Mouse (Mus musculus) limb, embryonic 12.5 days (tissue): ENCODE measurements around the gene Washc2. TPM values are rescaled to one million over a fixed set of nuclear protein-coding genes. Genes with fewer than 3 reads are reported as not detected.
"Not testable (repeated sequence)": the region's sequence is repeated elsewhere in the genome, so short reads cannot be mapped to it uniquely, and the experiment has no call there.

Experiments used
- ATAC-seq: fragments of 200-750 bp; cut with Nextera tagmentation; 2 replicates; pipeline ENCODE4 v1.8.0; 2017; ENCODE audit warnings: low read depth, moderate TSS enrichment; ENCODE audit not compliant: insufficient number of reproducible peaks, insufficient read depth, low FRiP score, low TSS enrichment
- H3K27ac ChIP-seq: fragments of 300-500 bp; sonication (generic); 2 replicates; pipeline ENCODE4 v1.5.1; 2016; ENCODE audit warnings: mild to moderate bottlenecking, moderate library complexity
- H3K27me3 ChIP-seq: fragments of 300-500 bp; sonication (generic); 2 replicates; pipeline ENCODE4 v1.6.1; 2016; ENCODE audit warnings: mild to moderate bottlenecking, moderate library complexity
- H3K36me3 ChIP-seq: fragments of 300-500 bp; sonication (generic); 2 replicates; pipeline ENCODE4 v1.6.1; 2016; ENCODE audit warnings: mild to moderate bottlenecking, moderate library complexity
- H3K4me1 ChIP-seq: fragments of 300-500 bp; sonication (generic); replicated peaks from 2 replicates; pipeline ENCODE4 v1.6.1; 2016
- H3K4me2 ChIP-seq: fragments of 300-500 bp; sonication (generic); 2 replicates; pipeline ENCODE4 v1.6.1; 2016; ENCODE audit warnings: mild to moderate bottlenecking, moderate library complexity
- H3K4me3 ChIP-seq: fragments of 300-500 bp; sonication (generic); replicated peaks from 2 replicates; pipeline ENCODE4 v1.5.1; 2016; ENCODE audit warnings: mild to moderate bottlenecking
- H3K9ac ChIP-seq: fragments of 300-500 bp; sonication (generic); replicated peaks from 2 replicates; pipeline ENCODE4 v1.6.1; 2016; ENCODE audit warnings: mild to moderate bottlenecking, moderate library complexity
- H3K9me3 ChIP-seq: fragments of 300-500 bp; sonication (generic); 2 replicates; pipeline ENCODE4 v1.6.1; 2016; ENCODE audit warnings: mild to moderate bottlenecking, moderate library complexity
- WGBS: fragments of 180-500 bp; shearing (Covaris S2); methylation state at CpG from one replicate; pipeline ENCODE4 v1.1.7; 2016; 5-methylcytosine and 5-hydroxymethylcytosine counted together
- polyA plus RNA-seq: library from polyadenylated mRNA; unstranded; fragments of >200 nt; fragmentation: Nextera tagmentation; extraction: Ambion mirVana; gene quantifications from 2 replicates; pipeline ENCODE4 v1.2.1, GENCODE M21; 2016

Washc2 gene
- polyA plus RNA-seq, 1 experiment from 2014 or later, result 51.8 TPM

- Histone ChIP-seq H3K36me3 (no peaks in the 10 kb centered on the region), H3K27me3 (no peaks in the 10 kb centered on the region), H3K4me2 (no peak overlapping the region), H3K4me1 (peaks cover 20% of the 10 kb centered on the region), H3K9me3 (no peaks in the 10 kb centered on the region), H3K27ac (no peak overlapping the region), H3K4me3 (no peak overlapping the region), H3K9ac (no peak overlapping the region)
- WGBS, result 67% methylated on average over 8 of the region's 8 CpGs
- no peak for ATAC-seq
Measured at GRCm38 (mm10) chr6:116195811-116196210, 12.0 kb upstream of the Washc2 start.

DNA sequence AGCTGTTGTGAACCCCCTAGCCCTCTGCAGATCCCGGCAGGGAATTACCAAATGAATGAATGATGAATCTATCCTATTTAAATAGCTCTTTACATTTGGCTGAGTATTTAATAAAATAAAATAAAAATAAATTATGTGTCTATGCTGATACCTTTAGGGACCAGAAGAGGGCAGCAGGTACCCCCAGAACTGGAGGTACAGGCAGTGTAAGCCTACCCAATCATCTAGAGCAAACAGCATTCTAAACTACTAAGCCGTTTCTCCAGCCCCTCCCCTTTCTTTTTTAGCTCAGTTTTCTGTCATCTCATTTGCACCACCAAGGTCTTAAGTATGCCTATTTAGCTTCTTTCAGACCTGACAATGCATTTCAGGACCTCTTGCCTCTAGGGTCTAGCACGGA lies 9.7 kb upstream of the Washc2 start:
- no peak overlapping the region for H3K4me3 ChIP-seq
- peaks cover 5% of the 10 kb centered on the region; the same call in 1 of the 2 replicates for H3K4me1 ChIP-seq
- H3K27ac ChIP-seq, result no peak overlapping the region
- WGBS, result 37% methylated on average over 3 of the region's 3 CpGs
- H3K9ac ChIP-seq, result no peak overlapping the region
- ATAC-seq, result no peak
- no peaks in the 10 kb centered on the region for H3K36me3 ChIP-seq
- H3K4me2 ChIP-seq, result no peak overlapping the region
- no peaks in the 10 kb centered on the region; the same call in 1 of the 2 replicates for H3K27me3 ChIP-seq
- H3K9me3 ChIP-seq, result no peaks in the 10 kb centered on the region

DNA sequence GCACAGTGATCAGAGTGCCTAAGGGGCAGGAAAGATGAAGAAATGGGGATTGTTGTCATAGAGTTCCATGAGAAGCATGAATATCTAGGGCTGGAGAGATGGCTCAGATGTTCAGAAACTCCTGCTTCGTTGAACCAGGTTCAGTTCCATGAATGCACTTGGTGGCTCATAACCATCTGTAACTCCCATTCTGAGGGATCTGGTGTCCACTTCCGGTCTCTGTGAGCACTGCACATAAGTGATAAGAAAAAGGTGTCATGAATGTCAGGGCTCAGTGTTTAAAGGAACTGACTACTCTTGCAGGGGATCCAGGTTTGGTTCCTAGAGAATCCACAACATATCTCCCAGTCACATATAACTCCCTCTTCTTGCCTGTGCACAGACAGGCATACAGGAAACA lies 8.2 kb upstream of the Washc2 start:
- Histone ChIP-seq H3K27me3 (no peaks in the 10 kb centered on the region; the same call in 1 of the 2 replicates), H3K9ac (no peak overlapping the region), H3K4me3 (no peak overlapping the region), H3K9me3 (no peaks in the 10 kb centered on the region), H3K36me3 (no peaks in the 10 kb centered on the region), H3K4me1 (no peaks in the 10 kb centered on the region), H3K27ac (no peak overlapping the region), H3K4me2 (no peak overlapping the region)
- ATAC-seq, result no peak
- 61% methylated on average over 2 of the region's 2 CpGs for whole genome bisulfite sequencing

GRCm38 (mm10) chr6:116227767-116228166 lies 19.9 kb downstream of the Washc2 start:
- H3K36me3 ChIP-seq, result peaks cover 86% of the 10 kb centered on the region
- H3K27me3 ChIP-seq, result no peaks in the 10 kb centered on the region
- H3K27ac ChIP-seq, result no peak overlapping the region
- no peak overlapping the region for H3K9ac ChIP-seq
- WGBS, result 87% methylated on average over 11 of the region's 11 CpGs
- no peak overlapping the region for H3K4me3 ChIP-seq
- no peak overlapping the region for H3K4me2 ChIP-seq
- no peaks in the 10 kb centered on the region for H3K4me1 ChIP-seq
- H3K9me3 ChIP-seq, result no peaks in the 10 kb centered on the region
- ATAC-seq, result no peak

GRCm38 (mm10) chr6:116228785-116229525 lies 21.1 kb downstream of the Washc2 start:
- Histone ChIP-seq H3K4me3 (no peak overlapping the region), H3K9ac (no peak overlapping the region), H3K27ac (no peak overlapping the region), H3K4me1 (no peaks in the 10 kb centered on the region), H3K9me3 (no peaks in the 10 kb centered on the region), H3K36me3 (peaks cover 86% of the 10 kb centered on the region), H3K4me2 (no peak overlapping the region), H3K27me3 (no peaks in the 10 kb centered on the region)
- ATAC-seq, result no peak
- 67% methylated on average over 12 of the region's 12 CpGs for WGBS

DNA sequence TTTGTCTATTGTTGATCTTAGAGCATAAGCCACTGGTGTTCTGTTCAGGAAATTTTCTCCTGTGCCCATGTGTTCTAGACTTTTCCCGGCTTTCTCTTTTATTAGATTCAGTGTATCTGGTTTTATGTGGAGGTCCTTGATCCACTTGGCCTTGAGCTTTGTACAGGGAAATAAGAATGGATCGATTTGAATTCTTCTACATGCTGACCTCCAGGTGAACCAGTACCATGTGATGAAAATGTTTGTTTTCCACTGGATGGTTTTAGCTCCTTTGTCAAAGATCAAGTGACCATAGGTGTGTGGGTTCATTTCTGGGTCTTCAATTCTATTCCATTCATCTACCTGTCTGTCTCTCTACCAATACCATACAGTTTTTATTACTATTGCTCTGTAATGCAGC lies 27.0 kb downstream of the Washc2 start:
- H3K27ac ChIP-seq, H3K4me3 ChIP-seq, H3K9ac ChIP-seq, H3K4me1 ChIP-seq, H3K4me2 ChIP-seq, H3K27me3 ChIP-seq, ATAC-seq, H3K9me3 ChIP-seq: not testable (repeated sequence)
- 90% methylated on average over 2 of the region's 2 CpGs for WGBS
- peaks cover 80% of the 10 kb centered on the region for H3K36me3 ChIP-seq

GRCm38 (mm10) chr6:116235336-116235735 lies 27.5 kb downstream of the Washc2 start:
- Histone ChIP-seq H3K9ac (no peak overlapping the region), H3K27ac (no peak overlapping the region), H3K27me3 (no peaks in the 10 kb centered on the region), H3K4me3 (no peak overlapping the region), H3K9me3 (no peaks in the 10 kb centered on the region), H3K36me3 (peaks cover 82% of the 10 kb centered on the region), H3K4me2 (no peak overlapping the region), H3K4me1 (no peaks in the 10 kb centered on the region)
- 89% methylated on average over 5 of the region's 5 CpGs for WGBS
- no peak for ATAC-seq

DNA sequence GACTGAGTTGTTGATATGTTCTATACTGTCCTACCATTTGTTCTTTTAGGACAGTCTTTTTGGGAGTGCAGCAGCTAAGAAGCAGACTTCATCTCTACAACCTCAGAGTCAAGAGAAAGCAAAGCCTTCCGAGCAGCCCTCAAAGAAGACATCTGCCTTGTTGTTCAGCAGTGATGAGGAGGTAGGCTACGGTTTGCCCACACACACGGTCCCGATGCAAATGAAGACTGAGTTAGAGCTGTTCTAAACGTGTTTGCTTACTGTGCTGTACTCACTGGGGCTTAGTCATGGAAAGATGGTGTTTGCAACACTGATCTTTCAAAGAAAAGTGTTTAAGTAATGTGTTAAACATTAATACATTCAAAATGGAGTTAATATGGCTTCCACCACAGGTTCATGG lies 30.2 kb downstream of the Washc2 start:
- H3K4me3 ChIP-seq, result no peak overlapping the region
- H3K9ac ChIP-seq, result no peak overlapping the region
- H3K4me1 ChIP-seq, result no peaks in the 10 kb centered on the region
- ATAC-seq, result no peak
- H3K27ac ChIP-seq, result no peak overlapping the region
- H3K27me3 ChIP-seq, result no peaks in the 10 kb centered on the region
- WGBS, result 87% methylated on average over 5 of the region's 5 CpGs
- H3K9me3 ChIP-seq, result no peaks in the 10 kb centered on the region
- peaks cover 80% of the 10 kb centered on the region for H3K36me3 ChIP-seq
- H3K4me2 ChIP-seq, result no peak overlapping the region

- no peak for ATAC-seq
- WGBS, result 70% methylated on average over 2 of the region's 2 CpGs
- Histone ChIP-seq H3K4me2 (no peak overlapping the region), H3K4me1 (no peaks in the 10 kb centered on the region), H3K27ac (no peak overlapping the region), H3K27me3 (no peaks in the 10 kb centered on the region), H3K9me3 (no peaks in the 10 kb centered on the region), H3K9ac (no peak overlapping the region), H3K4me3 (no peak overlapping the region), H3K36me3 (peaks cover 80% of the 10 kb centered on the region)
Measured at GRCm38 (mm10) chr6:116240371-116240770, 32.5 kb downstream of the Washc2 start.

DNA sequence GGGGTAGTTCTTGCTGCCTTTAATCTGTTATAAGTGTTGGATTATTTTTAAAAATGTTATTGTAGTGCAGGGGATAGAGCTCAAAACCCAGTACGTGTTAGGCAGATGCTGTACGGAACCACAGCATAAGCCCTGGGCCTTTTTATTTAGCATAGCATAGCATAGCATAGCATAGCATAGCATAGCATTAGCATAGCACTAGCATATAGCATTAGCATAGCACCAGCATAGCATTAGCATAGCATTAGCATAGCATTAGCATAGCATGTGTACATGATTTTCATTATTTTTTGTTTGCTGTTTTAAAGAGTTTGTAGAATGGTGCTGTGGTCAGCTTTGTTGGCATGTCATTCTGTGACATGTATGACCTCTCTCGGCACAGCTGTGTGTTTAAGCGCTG lies 51.8 kb downstream of the Washc2 start:
- Histone ChIP-seq H3K9me3 (no peaks in the 10 kb centered on the region), H3K4me2 (no peak overlapping the region), H3K4me1 (no peaks in the 10 kb centered on the region), H3K27me3 (no peaks in the 10 kb centered on the region), H3K4me3 (no peak overlapping the region), H3K27ac (no peak overlapping the region), H3K36me3 (peaks cover 64% of the 10 kb centered on the region), H3K9ac (no peak overlapping the region)
- 94% methylated on average over 4 of the region's 4 CpGs for WGBS
- ATAC-seq, result no peak

DNA sequence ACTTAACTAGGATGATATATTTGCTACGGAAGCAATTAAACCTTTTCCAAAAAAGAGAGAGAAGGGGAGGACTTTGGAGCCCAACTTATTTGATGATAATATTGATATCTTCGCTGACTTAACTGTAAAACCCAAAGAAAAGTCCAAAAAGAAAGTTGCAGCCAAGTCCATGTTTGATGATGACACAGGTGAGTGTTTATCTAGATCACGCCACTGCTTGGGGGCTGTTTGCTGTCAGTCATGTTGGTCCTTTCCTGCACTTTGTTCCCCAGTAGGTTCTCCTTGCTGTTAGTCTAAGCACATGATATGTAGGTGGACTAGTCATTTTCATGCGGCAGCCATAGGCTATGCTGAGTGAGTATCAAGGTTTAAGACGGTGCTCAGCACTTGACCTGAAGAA lies 52.6 kb downstream of the Washc2 start:
- Histone ChIP-seq H3K4me2 (no peak overlapping the region), H3K4me3 (no peak overlapping the region), H3K27me3 (no peaks in the 10 kb centered on the region), H3K4me1 (no peaks in the 10 kb centered on the region), H3K27ac (no peak overlapping the region), H3K9me3 (no peaks in the 10 kb centered on the region), H3K9ac (no peak overlapping the region), H3K36me3 (peaks cover 56% of the 10 kb centered on the region)
- 94% methylated on average over 5 of the region's 5 CpGs for WGBS
- ATAC-seq, result no peak

GRCm38 (mm10) chr6:116262824-116263223 lies 55.0 kb downstream of the Washc2 start:
- Histone ChIP-seq H3K9ac (no peak overlapping the region), H3K4me3 (no peak overlapping the region), H3K4me1 (peaks cover 9% of the 10 kb centered on the region), H3K4me2 (no peak overlapping the region), H3K27me3 (no peaks in the 10 kb centered on the region), H3K27ac (no peak overlapping the region), H3K9me3 (no peaks in the 10 kb centered on the region), H3K36me3 (peaks cover 39% of the 10 kb centered on the region)
- ATAC-seq, result no peak
- WGBS, result 96% methylated on average over 1 of the region's 1 CpGs
